Mouse (Mus musculus) gastrocnemius, postnatal 14 days (tissue): ENCODE data around the gene Cidec. TPM values are rescaled to one million over a fixed set of nuclear protein-coding genes. Genes with fewer than 3 reads are reported as not detected.

Experiments
- DNase-seq: peaks from one replicate; pipeline ENCODE4 v3.0.0; 2021; ENCODE audit warnings: mixed read lengths
- intact Hi-C: fragments of 180-260 bp; cut with DNase I; formaldehyde crosslinking; loops from one replicate; pipeline ENCODE4 v1.15.1; 2025; ENCODE audit warnings: low total_unique reads
- total RNA-seq, 2 experiments: library from RNA; stranded (reverse); gene quantifications; 2 replicates each; pipeline ENCODE4 v1.2.3; 2021

Cidec gene
- total RNA-seq, 2 experiments from 2014 or later = 0.51 to 2.7 TPM

DNA sequence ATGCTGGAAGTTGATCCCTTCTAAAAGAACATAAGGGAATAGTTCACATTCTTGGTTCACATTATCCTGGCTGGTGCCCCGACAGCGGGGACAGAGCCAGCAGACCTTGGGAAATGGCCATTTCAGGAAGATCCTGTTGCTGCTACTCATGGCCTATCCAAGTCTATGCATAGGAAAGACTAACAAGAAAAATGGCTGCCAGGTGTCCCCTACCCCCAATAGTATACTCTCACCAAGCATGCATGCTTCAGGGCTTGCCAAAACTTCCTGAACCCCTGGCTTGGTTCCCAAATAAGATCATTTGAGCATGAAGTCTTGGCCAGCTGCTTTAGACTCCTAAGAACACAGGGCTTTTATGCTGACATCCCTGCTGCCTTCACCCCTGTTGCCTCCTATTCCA is 16.3 kb upstream of the Cidec start:
- intact Hi-C loops = no loop called here
- no peak for DNase-seq

GRCm38 (mm10) chr6:113447639-113448038 is 12.1 kb upstream of the Cidec start:
- intact Hi-C loops = no loop called here
- DNase-seq = no peak

- intact Hi-C loops = no loop called here
- no peak for DNase-seq
Observed at GRCm38 (mm10) chr6:113444207-113444965, 8.8 kb upstream of the Cidec start.

GRCm38 (mm10) chr6:113443091-113443490 is 7.5 kb upstream of the Cidec start:
- intact Hi-C loops = no loop called here
- DNase-seq = no peak

DNA sequence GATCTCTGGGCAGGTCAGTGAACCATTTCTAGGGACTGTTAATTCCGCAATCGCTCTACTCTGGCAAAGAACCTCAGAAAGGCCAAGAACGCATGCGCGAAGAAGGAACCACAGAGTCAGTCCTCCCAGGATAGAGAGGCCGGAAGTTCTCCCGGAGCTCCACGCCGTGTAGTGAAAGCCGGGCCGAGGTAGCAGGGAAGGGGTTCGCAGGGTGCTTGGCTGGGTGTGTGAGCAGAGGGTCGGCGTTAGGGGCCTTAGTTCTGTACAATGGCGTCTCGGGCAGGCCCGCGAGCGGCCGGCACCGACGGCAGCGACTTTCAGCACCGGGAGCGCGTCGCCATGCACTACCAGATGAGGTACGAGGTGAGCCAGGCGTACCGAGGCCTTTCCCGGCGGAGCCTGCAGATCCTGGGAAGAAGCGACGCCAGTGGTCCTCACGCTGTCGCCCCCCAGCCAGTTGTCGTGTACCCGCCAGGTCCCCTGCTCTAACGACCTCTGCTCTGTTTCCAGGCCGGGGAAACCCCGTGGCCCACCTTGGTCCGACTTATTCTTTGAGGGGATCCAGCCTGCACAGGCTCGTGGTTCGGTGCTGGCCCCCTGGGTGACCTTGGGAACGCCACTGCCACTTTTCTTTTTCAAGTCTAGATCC is 7.0 kb upstream of the Cidec start, which contains the start of gene Jagn1:
Gene Jagn1, plus strand, starts transcription at position 128 of the 649 bp plus-strand sequence.
- DNase-seq = peak; percentile 89
- intact Hi-C loops = no loop called here

DNA sequence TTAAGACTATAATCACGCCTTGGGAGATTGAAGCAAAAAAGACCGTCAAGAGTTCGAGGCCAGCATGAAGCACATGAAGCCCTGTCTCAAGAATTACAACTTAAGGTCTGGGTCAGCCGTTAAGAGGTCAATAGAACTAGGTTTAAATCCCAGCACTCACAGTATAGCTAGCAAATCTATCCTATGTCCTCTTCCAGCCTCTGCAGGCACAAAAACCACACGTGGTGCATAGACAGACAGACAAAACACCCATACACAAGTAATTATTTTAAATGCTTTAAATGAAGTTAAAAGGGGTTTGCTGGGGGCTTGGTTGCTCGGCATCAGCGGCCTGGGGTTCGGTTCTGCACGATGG is 6.5 kb upstream of the Cidec start:
- DNase-seq = no peak
- intact Hi-C loops = no loop called here

DNA sequence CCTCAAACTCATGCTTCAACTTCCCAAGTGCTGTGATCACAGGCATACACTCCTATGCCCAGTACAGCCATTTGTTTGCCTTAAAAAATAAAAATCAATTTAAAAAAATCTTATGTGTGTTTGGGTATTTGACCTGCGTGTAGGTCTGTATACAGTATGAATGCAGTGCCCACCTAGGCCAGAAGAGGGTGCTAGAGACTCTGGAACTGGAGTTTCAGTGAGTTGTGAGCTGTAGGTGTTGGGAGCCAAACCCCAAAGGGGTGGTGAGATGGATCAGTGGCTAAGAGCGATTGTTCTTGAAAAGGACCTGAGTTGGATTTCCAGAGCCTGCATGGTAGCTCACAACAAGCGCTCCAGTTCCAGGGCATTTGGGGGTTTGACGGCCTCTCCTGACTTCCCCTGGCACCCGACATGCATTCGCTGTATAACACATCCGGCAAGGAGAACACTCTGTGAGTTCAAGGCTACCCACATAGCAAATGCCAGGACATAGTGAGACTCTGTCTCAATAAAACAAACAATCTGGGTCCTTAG is 5.7 kb upstream of the Cidec start:
- intact Hi-C loops = no loop called here
- DNase-seq = peak; percentile 63

- intact Hi-C loops = no loop called here
- DNase-seq = no peak
Observed at GRCm38 (mm10) chr6:113440686-113441085, 5.1 kb upstream of the Cidec start.

DNA sequence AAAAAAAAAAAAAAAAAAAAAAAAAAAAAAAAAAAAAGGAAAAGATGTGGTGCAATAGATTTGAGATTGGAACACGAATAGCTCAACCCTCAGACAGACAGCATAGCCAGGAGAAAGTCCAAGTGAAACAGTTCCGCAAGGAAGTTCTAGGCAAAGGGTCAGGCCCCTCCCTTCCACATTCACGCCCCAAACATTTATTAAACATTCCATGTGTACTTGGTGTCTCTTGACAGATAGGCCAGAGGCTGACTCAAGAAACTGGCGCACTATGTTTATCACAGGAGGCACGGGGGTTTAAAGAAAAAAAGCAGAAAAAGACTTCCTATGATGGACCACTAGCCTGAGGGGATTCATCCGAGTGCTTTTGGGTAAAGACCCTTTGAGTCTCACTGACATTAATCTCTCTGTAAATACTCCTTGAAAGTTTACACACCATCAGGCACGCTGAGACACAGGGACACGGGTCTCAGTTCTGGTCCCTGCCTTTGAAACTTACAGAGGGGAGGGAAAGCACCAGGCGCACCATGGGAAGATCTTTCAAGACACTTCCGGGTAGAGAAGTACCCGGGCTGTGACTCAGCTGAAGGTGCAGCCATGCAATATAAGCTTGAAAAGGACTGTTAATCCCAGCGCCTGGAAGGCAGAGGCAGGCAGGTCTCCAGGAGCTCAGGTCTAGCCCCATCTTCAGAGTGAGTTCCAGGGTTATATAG is 3.3 kb upstream of the Cidec start:
- DNase-seq = no peak
- intact Hi-C loops = no loop called here

- intact Hi-C loops = no loop called here
Observed at GRCm38 (mm10) chr6:113437135-113437534, 1.6 kb upstream of the Cidec start.

GRCm38 (mm10) chr6:113434691-113435090 is 869 bp downstream of the Cidec start:
- intact Hi-C loops = no loop called here

More at GRCm38 (mm10) chr6:113437135-113437534, 1.6 kb upstream of the Cidec start:
- DNase-seq = no peak

DNA sequence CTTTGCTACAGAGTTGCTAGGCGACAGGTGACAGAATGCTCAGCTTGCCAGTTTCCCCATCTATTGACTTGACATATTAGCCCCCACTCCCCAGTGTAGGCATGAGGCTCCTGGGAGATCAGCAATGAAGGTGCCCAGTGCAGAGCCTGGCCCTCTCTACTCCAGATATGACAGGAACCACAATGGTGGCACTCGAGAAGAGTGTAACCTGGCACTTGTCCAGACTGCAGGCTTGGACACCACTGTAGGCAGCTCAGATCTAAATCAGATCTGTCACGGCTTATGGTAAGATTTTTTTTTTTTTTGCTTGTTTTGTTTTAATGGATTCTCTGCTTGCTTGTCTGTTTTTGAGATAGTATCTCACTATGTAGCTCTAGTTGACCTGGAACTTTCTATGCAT is 1.9 kb downstream of the Cidec start:
- intact Hi-C loops = no loop called here
- no peak for DNase-seq

More at GRCm38 (mm10) chr6:113434691-113435090, 869 bp downstream of the Cidec start:
- DNase-seq = no peak

GRCm38 (mm10) chr6:113431801-113432200 is 3.8 kb downstream of the Cidec start:
- intact Hi-C loops = no loop called here
- DNase-seq = no peak

DNA sequence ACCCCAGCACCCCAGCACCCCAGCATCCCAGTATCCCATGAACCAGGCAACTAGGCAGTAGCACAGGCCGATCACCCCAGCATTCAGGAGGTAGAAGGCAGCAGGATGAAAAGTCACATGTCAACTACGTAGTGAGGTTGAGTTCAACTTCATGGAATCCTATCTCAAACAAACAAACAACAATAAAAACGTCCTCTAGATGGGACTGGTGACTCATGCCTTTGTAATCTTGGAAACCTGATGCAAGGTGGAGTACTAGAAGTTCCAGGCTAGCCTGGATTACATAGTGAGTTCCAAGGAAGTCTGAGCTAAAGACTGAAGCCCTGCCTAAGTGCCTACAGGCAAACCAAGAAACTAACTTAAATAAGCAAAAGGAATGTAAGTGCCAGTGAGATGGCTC is 4.7 kb downstream of the Cidec start:
- DNase-seq = no peak
- intact Hi-C loops = no loop called here

DNA sequence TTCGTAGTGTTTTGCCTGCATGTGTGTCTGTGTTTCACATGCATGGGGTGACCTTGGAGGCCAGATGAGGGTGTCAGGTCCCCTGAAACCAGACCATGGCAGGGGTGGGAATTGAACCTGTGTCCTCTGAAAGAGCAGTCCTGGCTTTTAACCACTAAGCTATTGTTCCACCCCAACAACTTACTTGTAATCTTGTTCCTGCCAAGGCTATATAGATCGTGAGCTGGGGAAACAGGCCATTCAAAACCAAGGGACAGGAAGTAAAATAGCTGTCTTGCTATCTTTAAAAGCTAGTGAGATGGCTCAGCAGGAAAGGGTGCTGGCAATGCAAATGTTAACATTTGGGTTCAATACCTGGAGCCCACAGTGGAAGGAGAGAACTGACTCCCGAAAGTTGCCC is 5.6 kb downstream of the Cidec start:
- no peak for DNase-seq
- intact Hi-C loops = loop anchor here (5.0 kb wide), 1 partner anchor 37 kb away; no protein-coding TSS in a partner anchor

- intact Hi-C loops = loop anchor here (5.0 kb wide), 1 partner anchor 39 kb away; no protein-coding TSS in a partner anchor
- DNase-seq = no peak
Observed at GRCm38 (mm10) chr6:113428006-113428405, 7.6 kb downstream of the Cidec start.

DNA sequence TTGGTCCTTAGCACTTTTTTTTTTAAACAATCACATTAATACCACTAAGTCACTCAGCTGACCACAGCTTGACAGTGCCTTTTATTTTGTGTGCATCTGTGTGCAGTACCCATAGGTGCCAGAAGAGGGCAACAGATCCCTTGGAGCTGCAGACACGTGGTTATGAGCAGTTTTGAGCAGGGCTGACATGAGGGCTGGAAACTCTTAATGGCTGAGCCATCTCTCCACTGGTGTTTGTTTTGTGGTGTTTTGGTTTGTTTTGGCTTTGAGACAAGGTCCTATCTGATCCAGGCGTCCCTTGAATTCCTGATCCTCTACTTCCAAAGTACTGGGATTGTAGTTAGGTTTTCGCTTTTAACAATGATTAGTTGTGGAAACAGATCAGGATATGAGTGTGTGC is 8.2 kb downstream of the Cidec start:
- intact Hi-C loops = loop anchor here (5.0 kb wide), 1 partner anchor 40 kb away; no protein-coding TSS in a partner anchor
- DNase-seq = no peak

DNA sequence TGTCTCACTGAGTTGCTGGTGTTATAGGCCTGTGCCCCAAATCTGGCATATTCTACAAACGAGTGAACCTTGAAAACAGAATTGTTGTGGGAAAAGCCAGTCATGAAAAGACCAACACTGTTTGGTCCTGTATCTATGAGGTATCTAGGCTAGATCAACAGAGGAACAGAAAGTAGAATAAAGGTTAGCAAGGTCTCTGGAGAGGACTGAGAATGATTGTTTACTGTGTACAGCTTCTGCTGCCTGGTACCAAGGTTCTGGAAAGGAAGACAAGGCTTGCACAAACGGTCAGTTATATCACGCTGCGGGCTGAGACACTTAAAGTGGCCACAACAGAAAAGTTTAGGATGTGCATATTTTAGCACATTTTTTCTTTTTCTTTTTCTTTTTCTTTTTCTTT is 8.9 kb downstream of the Cidec start:
- no peak for DNase-seq
- intact Hi-C loops = loop anchor here (5.0 kb wide), 1 partner anchor 41 kb away; no protein-coding TSS in a partner anchor

DNA sequence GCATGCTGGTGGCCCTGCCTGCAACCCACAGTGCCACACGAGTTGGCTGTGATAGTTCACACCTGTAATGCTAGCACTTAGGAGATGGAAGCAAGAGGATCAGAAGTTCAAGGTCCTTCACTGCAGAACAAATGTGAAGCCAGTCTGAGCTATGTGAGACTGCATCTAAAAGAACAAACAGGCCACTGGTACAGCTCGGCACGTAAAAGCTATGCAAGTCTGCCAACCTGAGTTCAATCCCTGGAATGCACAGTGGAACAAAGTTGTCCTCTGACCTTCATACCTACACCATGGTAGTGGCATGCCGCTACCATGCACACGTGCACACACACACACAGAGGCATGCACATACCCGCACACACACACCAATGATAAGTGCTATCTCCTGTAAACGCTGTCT is 11.4 kb downstream of the Cidec start:
- no peak for DNase-seq
- intact Hi-C loops = no loop called here

DNA sequence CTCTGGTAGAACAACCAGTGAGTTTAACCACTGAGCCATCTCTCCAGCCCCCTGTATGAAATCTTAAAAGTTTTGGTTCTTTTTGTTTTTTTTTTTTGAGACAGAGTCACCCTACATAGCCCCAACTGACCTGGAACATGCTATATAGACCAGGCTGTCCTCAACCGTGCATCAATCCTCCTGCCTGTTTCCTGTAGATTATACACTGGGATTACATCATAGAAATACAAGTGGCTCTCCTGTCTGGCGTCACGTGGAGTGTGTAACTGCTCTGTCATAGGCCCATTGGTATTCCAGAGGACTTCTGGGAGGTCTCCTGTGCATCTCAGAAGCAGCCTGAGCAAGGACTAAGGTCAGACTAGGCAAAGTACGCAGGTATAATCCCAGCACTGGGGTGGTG is 12.6 kb downstream of the Cidec start:
- no peak for DNase-seq
- intact Hi-C loops = no loop called here
